ENCODE assay signal across 8 mouse cellular contexts in genomic region chr6:57702743-57703499, GRCm38 (mm10). TPM values are rescaled to one million over a fixed set of nuclear protein-coding genes. Genes with fewer than 3 reads are reported as not detected.
A peak's percentile ranks its signal among the peaks of the same experiment; 100 is the strongest.
DNase-seq lines count a peak whose midpoint lies in the region; ATAC-seq and TF ChIP-seq lines count a peak whose summit lies in the region.

No protein-coding gene starts in this region.

- TF ChIP-seq RAD21 in MEL (IDR thresholded peaks at IDR 0.05; ENCODE audit: low read depth, low read length): no peak

- peak in 1 of 2 experiments; percentile 49; a peak in 1 of 4 replicates for TF ChIP-seq EP300 in MEL (IDR thresholded peaks at IDR 0.05; ENCODE audit: low read depth in 1 of 2, low read length in 2 of 2)

- peak; percentile 96 for ATAC-seq in forebrain, postnatal 0 days
- peak; percentile 99 for ATAC-seq in lung, embryonic 15.5 days (ENCODE audit: borderline replicate concordance, extremely low read depth, low FRiP score, low TSS enrichment)

- H3K9ac ChIP-seq in MEL (ENCODE audit: control insufficient read depth, low read depth, low read length, poor library complexity, severe bottlenecking): peak overlapping the region; percentile 89
- peak overlapping the region; percentile 98 for H3K9ac ChIP-seq in forebrain, postnatal 0 days
- H3K9ac ChIP-seq in lung, embryonic 15.5 days: peak overlapping the region; percentile 90

- H3K4me3 ChIP-seq in MEL (ENCODE audit: control insufficient read depth in 1 of 2, insufficient read depth in 1 of 2, low read depth in 2 of 2, low read length in 2 of 2): peak overlapping the region; percentile 79 to 85
- peak overlapping the region; percentile 87 for H3K4me3 ChIP-seq in cerebellum, adult 2 months (replicated peaks; ENCODE audit: insufficient read depth, low read depth, low read length)
- H3K4me3 ChIP-seq in forebrain, postnatal 0 days (ENCODE audit: low read depth, low read length): peak overlapping the region; percentile 83
- H3K4me3 ChIP-seq in lung, embryonic 15.5 days: peak overlapping the region; percentile 63

- peak; percentile 79 to 83 for TF ChIP-seq POLR2A in MEL (IDR thresholded peaks at IDR 0.05; ENCODE audit: control insufficient read depth in 1 of 2, insufficient read depth in 1 of 2, low read depth in 1 of 2, low read length in 2 of 2, poor library complexity in 1 of 2)
- TF ChIP-seq POLR2A in cerebellum, adult 2 months (IDR thresholded peaks at IDR 0.05; ENCODE audit: borderline replicate concordance, insufficient read depth, low read length): peak; percentile 94

- peaks cover 0 to 13% of the 10 kb centered on the region in 2 experiments; a peak in 2 of 4 replicates for H3K36me3 ChIP-seq in MEL (ENCODE audit: control insufficient read depth in 1 of 2, insufficient read depth in 2 of 2, low read length in 2 of 2)
- no peaks in the 10 kb centered on the region for H3K36me3 ChIP-seq in forebrain, postnatal 0 days (ENCODE audit: insufficient read depth)
- no peaks in the 10 kb centered on the region for H3K36me3 ChIP-seq in lung, embryonic 15.5 days

- no peak for TF ChIP-seq CTCF in MEL (IDR thresholded peaks at IDR 0.05 in 2 of 3, conservative IDR thresholded peaks at IDR 0.05 in 1 of 3; ENCODE audit: control insufficient read depth in 1 of 3, insufficient read depth in 1 of 3, low read depth in 2 of 3, low read length in 3 of 3, poor library complexity in 1 of 3, severe bottlenecking in 1 of 3)
- TF ChIP-seq CTCF in cerebellum, adult 2 months (IDR thresholded peaks at IDR 0.05; ENCODE audit: borderline replicate concordance, insufficient read depth, low read depth, low read length): no peak
- no peak for TF ChIP-seq CTCF in forebrain, postnatal 0 days (IDR thresholded peaks at IDR 0.05; ENCODE audit: low read depth)

- WGBS in cerebellum, adult 2 months: under 1% methylated on average over 59 of the region's 59 CpGs
- WGBS in forebrain, postnatal 0 days: under 1% methylated on average over 59 of the region's 59 CpGs
- WGBS in lung, embryonic 15.5 days: under 1% methylated on average over 59 of the region's 59 CpGs

- H3K79me2 ChIP-seq in MEL (ENCODE audit: control insufficient read depth, insufficient read depth, low read length, poor library complexity): peaks cover 3% of the 10 kb centered on the region; the same call in 1 of the 2 replicates

- H3K9me3 ChIP-seq in MEL (replicated peaks; ENCODE audit: insufficient read depth, low read length): no peaks in the 10 kb centered on the region
- no peaks in the 10 kb centered on the region for H3K9me3 ChIP-seq in forebrain, postnatal 0 days (ENCODE audit: low read length)
- H3K9me3 ChIP-seq in lung, embryonic 15.5 days: no peaks in the 10 kb centered on the region

- H3K4me1 ChIP-seq in MEL (ENCODE audit: control insufficient read depth in 1 of 2, insufficient read depth in 2 of 2, low read length in 2 of 2): peaks cover 2 to 8% of the 10 kb centered on the region in 2 experiments; a peak in 2 of 4 replicates
- no peaks in the 10 kb centered on the region for H3K4me1 ChIP-seq in cerebellum, adult 2 months (ENCODE audit: control insufficient read depth, insufficient read depth, low read length)
- peaks cover 11% of the 10 kb centered on the region; the same call in 1 of the 2 replicates for H3K4me1 ChIP-seq in forebrain, postnatal 0 days (ENCODE audit: insufficient read depth)
- no peaks in the 10 kb centered on the region for H3K4me1 ChIP-seq in lung, embryonic 15.5 days

- peak; percentile 98 for DNase-seq in MEL (ENCODE audit: low read depth, low spot score)
- DNase-seq in cerebellum, adult 2 months: peak; percentile 98 to 99
- DNase-seq in forebrain, postnatal 0 days: peak; percentile 96
- DNase-seq in heart, postnatal 4 days: peak; percentile 96
- peak; percentile 92 to 96 for DNase-seq in layer of hippocampus, adult 8-10 months (ENCODE audit: low spot score in 2 of 2)
- peak; percentile 92 for DNase-seq in ovary, adult 18-20 months (ENCODE audit: low spot score)
- DNase-seq in thymus, postnatal 0 days (ENCODE audit: low spot score): peak; percentile 93

- H3K27me3 ChIP-seq in MEL (ENCODE audit: control insufficient read depth in 1 of 2, insufficient read depth in 2 of 2, low read length in 2 of 2): no peaks in the 10 kb centered on the region
- H3K27me3 ChIP-seq in cerebellum, adult 2 months (ENCODE audit: control insufficient read depth, insufficient read depth, low read length): no peaks in the 10 kb centered on the region
- H3K27me3 ChIP-seq in forebrain, postnatal 0 days (ENCODE audit: insufficient read depth, low read length): no peaks in the 10 kb centered on the region
- H3K27me3 ChIP-seq in lung, embryonic 15.5 days: no peaks in the 10 kb centered on the region

- peak overlapping the region; percentile 78 for H3K27ac ChIP-seq in MEL (ENCODE audit: control insufficient read depth, low read depth, low read length)
- H3K27ac ChIP-seq in cerebellum, adult 2 months (ENCODE audit: insufficient read depth, low read length): peak overlapping the region; percentile 96
- peak overlapping the region; percentile 99 for H3K27ac ChIP-seq in forebrain, postnatal 0 days (ENCODE audit: low read depth, low read length)
- H3K27ac ChIP-seq in lung, embryonic 15.5 days: peak overlapping the region; percentile 95

- H3K4me2 ChIP-seq in forebrain, postnatal 0 days (ENCODE audit: low read depth): peak overlapping the region; percentile 66
- H3K4me2 ChIP-seq in lung, embryonic 15.5 days: peak overlapping the region; percentile 71

TF ChIP-seq in MEL, 35 proteins besides CTCF, POLR2A, EP300 and RAD21 (continues in another document):
- TF ChIP-seq ZNF384 (IDR thresholded peaks at IDR 0.05; ENCODE audit: low read depth, low read length) (no peak), MYB (IDR thresholded peaks at IDR 0.05; ENCODE audit: low read depth, low read length) (peak; percentile 52), MEF2A (IDR thresholded peaks at IDR 0.05; ENCODE audit: extremely low read depth, insufficient replicate concordance, low read depth, low read length, poor library complexity, severe bottlenecking) (no peak), MAFK (IDR thresholded peaks at IDR 0.05; ENCODE audit: borderline replicate concordance, low read depth, low read length) (no peak), MAZ (IDR thresholded peaks at IDR 0.05; ENCODE audit: low read depth, low read length) (peak; percentile 66; the same call in 1 of the 2 replicates), GATA1 (IDR thresholded peaks at IDR 0.05; ENCODE audit: low read depth, low read length) (no peak), JUND (IDR thresholded peaks at IDR 0.05; ENCODE audit: low read depth, low read length) (no peak), TBP (IDR thresholded peaks at IDR 0.05; ENCODE audit: low read depth, low read length) (peak; percentile 83), ZC3H11A (IDR thresholded peaks at IDR 0.05; ENCODE audit: low read depth, low read length) (no peak), TAL1 (IDR thresholded peaks at IDR 0.05; ENCODE audit: low read length) (no peak), GABPA (IDR thresholded peaks at IDR 0.05; ENCODE audit: low read depth, low read length) (no peak), SMC3 (IDR thresholded peaks at IDR 0.05; ENCODE audit: low read depth, low read length) (0 out of 2 replicates have a peak, but pooled peaks have one; percentile 16), BHLHE40 (IDR thresholded peaks at IDR 0.05; ENCODE audit: borderline replicate concordance, low read depth, low read length) (no peak), CHD1 (IDR thresholded peaks at IDR 0.05; ENCODE audit: low read depth, low read length) (peak; percentile 97; the same call in 1 of the 2 replicates), USF2 (IDR thresholded peaks at IDR 0.05; ENCODE audit: borderline replicate concordance in 1 of 2, insufficient read depth in 1 of 2, low read depth in 1 of 2, low read length in 2 of 2) (no peak), HCFC1 (IDR thresholded peaks at IDR 0.05; ENCODE audit: low read depth, low read length) (peak; percentile 78), UBTF (IDR thresholded peaks at IDR 0.05; ENCODE audit: borderline replicate concordance, insufficient read depth, low read depth, low read length) (no peak), ELF1 (IDR thresholded peaks at IDR 0.05; ENCODE audit: low read depth, low read length) (peak; percentile 48), CHD2 (IDR thresholded peaks at IDR 0.05; ENCODE audit: low read length) (no peak), ZKSCAN1 (IDR thresholded peaks at IDR 0.05; ENCODE audit: low read depth, low read length) (no peak), NELFE (IDR thresholded peaks at IDR 0.05; ENCODE audit: low read depth, low read length) (peak; percentile 82), SIN3A (IDR thresholded peaks at IDR 0.05; ENCODE audit: low read length) (peak; percentile 87), USF1 (IDR thresholded peaks at IDR 0.05; ENCODE audit: low read depth, low read length) (peak; percentile 48; the same call in 1 of the 2 replicates)

RNA-seq across cellular contexts. Expression of gene Lancl2, which starts 0.6 kb away (rescaled TPM):
- total RNA-seq in MEL (2012; rRNA removed): 19.6 and 21.7 TPM in 2 replicates
- polyA plus RNA-seq in MEL (2012; ENCODE audit: insufficient read depth in 1 of 2, insufficient read length in 2 of 2, low read depth in 1 of 2, low replicate concordance in 2 of 2, missing spikeins in 1 of 2): 10 to 100 TPM in 1 of 2 experiments, not detected in 1; 17.7 TPM
- 46.7 and 48.4 TPM in 2 replicates for polyA plus RNA-seq in cerebellum, adult 2 months (2012; rRNA removed)
- 146 and 150 TPM in 2 replicates for total RNA-seq in forebrain, postnatal 0 days (2014; rRNA removed)
- polyA plus RNA-seq in forebrain, postnatal 0 days (2015; fragmentation: Nextera tagmentation; extraction: Ambion mirVana): 76.0 and 102 TPM in 2 replicates
- 10 to 100 TPM; 23.6 to 26.0 TPM for total RNA-seq in heart, postnatal 4 days (2021)
- total RNA-seq in layer of hippocampus, adult 8-10 months (2022): 10 to 100 TPM; 74.9 to 80.8 (median 75.7) TPM
- 28.1 and 29.0 TPM in 2 replicates for polyA plus RNA-seq in lung, embryonic 15.5 days (2015; fragmentation: Nextera tagmentation; extraction: Ambion mirVana)
- polyA plus RNA-seq in thymus, postnatal 0 days (2015; fragmentation: Nextera tagmentation; extraction: Ambion mirVana): 14.0 and 14.5 TPM in 2 replicates

RNA-seq across cellular contexts. Expression of gene Pyurf, which starts 11.0 kb away (rescaled TPM):
- total RNA-seq in MEL (2012; rRNA removed): 2.5 and 2.9 TPM in 2 replicates
- 1 to 10 TPM in 1 of 2 experiments, not detected in 1; 3.3 TPM for polyA plus RNA-seq in MEL (2012; ENCODE audit: insufficient read depth in 1 of 2, insufficient read length in 2 of 2, low read depth in 1 of 2, low replicate concordance in 2 of 2, missing spikeins in 1 of 2)
- polyA plus RNA-seq in cerebellum, adult 2 months (2012; rRNA removed): 23.1 and 23.7 TPM in 2 replicates
- total RNA-seq in forebrain, postnatal 0 days (2014; rRNA removed): 9.7 and 11.8 TPM in 2 replicates
- 9.0 and 9.6 TPM in 2 replicates for polyA plus RNA-seq in forebrain, postnatal 0 days (2015; fragmentation: Nextera tagmentation; extraction: Ambion mirVana)
- 10 to 100 TPM; 15.9 to 18.5 TPM for total RNA-seq in heart, postnatal 4 days (2021)
- 1 to 10 TPM; 7.5 to 8.8 (median 8.1) TPM for total RNA-seq in layer of hippocampus, adult 8-10 months (2022)
- polyA plus RNA-seq in lung, embryonic 15.5 days (2015; fragmentation: Nextera tagmentation; extraction: Ambion mirVana): 16.5 and 16.9 TPM in 2 replicates
- polyA plus RNA-seq in thymus, postnatal 0 days (2015; fragmentation: Nextera tagmentation; extraction: Ambion mirVana): 7.4 and 8.3 TPM in 2 replicates

Comparison
In these comparisons a context has a peak if more than half of its experiments do, and no peak if none do; other contexts are left out.
1. Peak in every context shown above with its lines: DNase-seq, ATAC-seq, H3K4me3 ChIP-seq and H3K27ac ChIP-seq.